Mouse (Mus musculus) hindbrain, embryonic 15.5 days (tissue): ENCODE measurements around the gene Olfr1090. TPM values are rescaled to one million over a fixed set of nuclear protein-coding genes. Genes with fewer than 3 reads are reported as not detected.

Experiments
- ATAC-seq: fragments of 200-750 bp; cut with Nextera tagmentation; 2 replicates; pipeline ENCODE4 v1.8.0; 2017; ENCODE audit warnings: low read depth, moderate number of reproducible peaks, moderate TSS enrichment; ENCODE audit not compliant: low FRiP score
- H3K27ac ChIP-seq: fragments of 300-500 bp; sonication (generic); replicated peaks from 2 replicates; pipeline ENCODE4 v1.5.1; 2015; ENCODE audit warnings: mild to moderate bottlenecking, inconsistent platforms
- H3K27me3 ChIP-seq: fragments of 300-500 bp; sonication (generic); 2 replicates; pipeline ENCODE4 v1.6.1; 2015; ENCODE audit warnings: control low read depth, inconsistent platforms
- H3K36me3 ChIP-seq: fragments of 300-500 bp; sonication (generic); 2 replicates; pipeline ENCODE4 v1.6.1; 2015; ENCODE audit warnings: control low read depth, inconsistent platforms
- H3K4me1 ChIP-seq: fragments of 300-500 bp; sonication (generic); replicated peaks from 2 replicates; pipeline ENCODE4 v1.6.1; 2015; ENCODE audit warnings: control low read depth, inconsistent platforms
- H3K4me2 ChIP-seq: fragments of 300-500 bp; sonication (generic); 2 replicates; pipeline ENCODE4 v1.6.1; 2015; ENCODE audit warnings: moderate library complexity, mild to moderate bottlenecking, inconsistent platforms
- H3K4me3 ChIP-seq: fragments of 300-500 bp; sonication (generic); 2 replicates; pipeline ENCODE4 v1.5.1; 2015; ENCODE audit warnings: mild to moderate bottlenecking, inconsistent platforms
- H3K9ac ChIP-seq: fragments of 300-500 bp; sonication (generic); 2 replicates; pipeline ENCODE4 v1.6.1; 2015; ENCODE audit warnings: inconsistent platforms
- H3K9me3 ChIP-seq: fragments of 300-500 bp; sonication (generic); 2 replicates; pipeline ENCODE4 v1.6.1; 2016; ENCODE audit warnings: control low read depth, inconsistent platforms
- WGBS: fragments of 180-500 bp; shearing (Covaris S2); methylation state at CpG from one replicate; pipeline ENCODE4 v1.1.7; 2015; 5-methylcytosine and 5-hydroxymethylcytosine counted together
- polyA plus RNA-seq: library from polyadenylated mRNA; unstranded; fragments of >200 nt; fragmentation: Nextera tagmentation; extraction: Ambion mirVana; gene quantifications from 2 replicates; pipeline ENCODE4 v1.2.1, GENCODE M21; 2015

The Olfr1090 gene
- polyA plus RNA-seq: not detected in 2 replicates

DNA sequence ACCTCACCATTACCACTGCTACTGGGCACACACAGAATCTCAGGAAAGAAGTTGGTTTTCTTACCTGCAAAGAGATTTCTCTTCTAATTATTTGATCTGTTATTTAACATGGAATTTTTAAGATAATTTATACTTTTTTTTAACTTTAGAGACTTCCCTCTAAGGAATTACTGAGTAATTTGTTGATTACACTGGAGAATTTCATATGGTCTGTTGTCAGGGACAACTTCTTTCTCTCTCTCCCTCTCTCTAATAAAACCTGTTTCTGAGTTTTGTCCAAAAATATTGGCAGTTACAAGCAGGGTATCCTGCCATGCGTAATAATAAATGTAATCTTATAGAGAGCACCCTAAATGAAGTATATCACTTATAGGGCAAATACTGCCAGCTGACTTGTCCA lies at the start of gene Olfr1090:
Olfr1090 (minus strand) TSS at position 101 of the 400 bp plus-strand sequence.
- 88% methylated on average over 1 of the region's 1 CpGs for WGBS
- H3K4me1 ChIP-seq: no peaks in the 10 kb centered on the region
- H3K36me3 ChIP-seq: no peaks in the 10 kb centered on the region

DNA sequence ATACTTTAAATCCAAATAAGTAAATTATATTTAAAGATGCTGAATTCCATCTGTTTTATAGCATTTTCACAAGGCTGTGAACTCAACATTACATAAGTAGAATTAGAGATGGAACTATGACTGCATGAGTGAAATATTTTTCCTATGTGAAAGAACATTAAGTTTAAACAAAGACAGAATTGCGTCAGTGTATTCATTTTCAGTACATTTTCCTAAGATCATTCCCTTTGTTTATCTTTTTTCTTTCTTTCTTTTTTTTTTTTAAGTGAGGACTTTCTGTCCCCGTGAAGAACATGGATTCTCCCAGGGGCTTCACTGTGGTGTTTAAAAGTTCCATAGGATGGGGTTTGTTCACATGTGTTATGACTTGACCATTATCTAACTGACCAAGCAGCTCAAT lies 23.4 kb upstream of the Olfr1090 start, which contains the start of gene Olfr1093:
Olfr1093 (plus strand) TSS at position 301 of the 400 bp plus-strand sequence.
- 86% methylated on average over 2 of the region's 2 CpGs for WGBS
- Histone ChIP-seq H3K27me3 (no peaks in the 10 kb centered on the region), H3K4me1 (no peaks in the 10 kb centered on the region), H3K36me3 (no peaks in the 10 kb centered on the region), H3K9ac (no peak within 1 kb of the TSS), H3K4me2 (no peak within 1 kb of the TSS), H3K4me3 (no peak within 1 kb of the TSS), H3K9me3 (no peaks in the 10 kb centered on the region), H3K27ac (no peak within 1 kb of the TSS)
- ATAC-seq: no peak

More for the DNA sequence above, at the start of gene Olfr1090:
- Histone ChIP-seq H3K27me3 (no peaks in the 10 kb centered on the region), H3K9ac (no peak within 1 kb of the TSS), H3K4me3 (no peak within 1 kb of the TSS), H3K4me2 (no peak within 1 kb of the TSS), H3K27ac (no peak within 1 kb of the TSS), H3K9me3 (no peaks in the 10 kb centered on the region)
- no peak for ATAC-seq

DNA sequence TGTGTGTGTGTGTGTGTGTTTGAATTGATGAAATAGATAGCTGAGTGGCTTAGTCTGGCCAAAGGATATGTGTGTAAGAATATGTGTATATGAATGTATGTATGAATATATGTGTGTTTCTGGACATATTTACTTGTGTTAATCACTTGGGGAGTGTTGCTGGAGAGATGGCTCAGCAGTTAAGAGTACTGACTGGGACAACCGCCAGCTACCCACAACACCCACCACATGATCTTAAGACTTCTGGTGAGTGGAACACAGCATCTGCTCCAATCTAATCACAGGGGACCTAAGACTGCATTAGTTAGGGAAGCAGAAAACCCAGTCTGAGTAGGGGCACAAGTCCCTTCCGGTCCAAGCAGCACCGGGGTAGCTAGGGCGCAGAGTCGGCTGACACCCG lies 2.3 kb upstream of the Olfr1090 start:
- no peak overlapping the region for H3K4me3 ChIP-seq
- WGBS: 95% methylated on average over 6 of the region's 6 CpGs
- ATAC-seq: no peak

GRCm38 (mm10) chr2:86733601-86734000 lies 25.2 kb downstream of the Olfr1090 start, which contains the start of gene Olfr1089:
TSS of gene Olfr1089 (minus strand) at chr2:86733701.
- H3K4me1 ChIP-seq: no peaks in the 10 kb centered on the region
- no peak within 1 kb of the TSS for H3K4me2 ChIP-seq
- no peaks in the 10 kb centered on the region for H3K9me3 ChIP-seq
- ATAC-seq: no peak
- H3K36me3 ChIP-seq: no peaks in the 10 kb centered on the region
- no peak within 1 kb of the TSS for H3K9ac ChIP-seq
- H3K4me3 ChIP-seq: no peak within 1 kb of the TSS
- no peak within 1 kb of the TSS for H3K27ac ChIP-seq
- no peaks in the 10 kb centered on the region for H3K27me3 ChIP-seq

More for the DNA sequence above, 2.3 kb upstream of the Olfr1090 start:
- H3K27me3 ChIP-seq: no peaks in the 10 kb centered on the region
- no peak overlapping the region for H3K4me2 ChIP-seq
- no peaks in the 10 kb centered on the region for H3K36me3 ChIP-seq
- no peaks in the 10 kb centered on the region for H3K9me3 ChIP-seq
- H3K27ac ChIP-seq: no peak overlapping the region
- H3K9ac ChIP-seq: no peak overlapping the region
- H3K4me1 ChIP-seq: no peaks in the 10 kb centered on the region

Other genes starting within 250 kb of the Olfr1090 start
- gene Olfr1079, start 216.5 kb downstream of the Olfr1090 start, polyA plus RNA-seq: not detected in 2 replicates
- not detected in 2 replicates for gene Olfr1080, start 200.8 kb downstream of the Olfr1090 start, polyA plus RNA-seq
- gene Olfr1082, start 160.0 kb downstream of the Olfr1090 start, polyA plus RNA-seq: not detected in 2 replicates
- not detected in 2 replicates for gene Olfr1084, start 119.3 kb downstream of the Olfr1090 start, polyA plus RNA-seq
- not detected in 2 replicates for gene Olfr1085, start 97.0 kb downstream of the Olfr1090 start, polyA plus RNA-seq
- not detected in 2 replicates for gene Olfr1086, start 78.9 kb downstream of the Olfr1090 start, polyA plus RNA-seq
- not detected in 2 replicates for gene Olfr1087, start 60.6 kb downstream of the Olfr1090 start, polyA plus RNA-seq
- not detected in 2 replicates for gene Olfr1089, start 25.3 kb downstream of the Olfr1090 start, polyA plus RNA-seq
- gene Olfr1093, start 23.5 kb upstream of the Olfr1090 start, polyA plus RNA-seq: not detected in 2 replicates
- not detected in 2 replicates for gene Olfr141, start 51.0 kb upstream of the Olfr1090 start, polyA plus RNA-seq
- not detected in 2 replicates for gene Olfr1094, start 65.7 kb upstream of the Olfr1090 start, polyA plus RNA-seq
- gene Olfr1095, start 92.7 kb upstream of the Olfr1090 start, polyA plus RNA-seq: not detected in 2 replicates
- not detected in 2 replicates for gene Gm13723, start 115.8 kb upstream of the Olfr1090 start, polyA plus RNA-seq
- gene Olfr1097, start 133.2 kb upstream of the Olfr1090 start, polyA plus RNA-seq: not detected in 2 replicates
- gene Olfr1098, start 165.6 kb upstream of the Olfr1090 start, polyA plus RNA-seq: not detected in 2 replicates
- gene Olfr1099, start 201.7 kb upstream of the Olfr1090 start, polyA plus RNA-seq: not detected in 2 replicates
- gene Olfr1100, start 221.0 kb upstream of the Olfr1090 start, polyA plus RNA-seq: not detected in 2 replicates
- gene Olfr1101, start 232.2 kb upstream of the Olfr1090 start, polyA plus RNA-seq: not detected in 2 replicates
- gene Olfr1102, start 239.4 kb upstream of the Olfr1090 start, polyA plus RNA-seq: not detected in 2 replicates